Mouse (Mus musculus) neural tube, embryonic 11.5 days (tissue): Measurements from ENCODE around the gene Mettl16. TPM values are rescaled to one million over a fixed set of nuclear protein-coding genes. Genes with fewer than 3 reads are reported as not detected.
A peak's percentile ranks its signal among the peaks of the same experiment; 100 is the strongest.

Experiments used
- ATAC-seq: fragments of 200-750 bp; cut with Nextera tagmentation; 2 replicates; pipeline ENCODE4 v1.8.0; 2017; ENCODE audit warnings: moderate number of reproducible peaks, mild to moderate bottlenecking, moderate TSS enrichment, moderate library complexity; ENCODE audit not compliant: insufficient read depth, low FRiP score, low TSS enrichment
- DNase-seq: peaks from one replicate; pipeline ENCODE4 v3.0.0-alpha.2; 2015; ENCODE audit warnings: low spot score
- H3K27ac ChIP-seq: fragments of 300-500 bp; sonication (generic); 2 replicates; pipeline ENCODE4 v1.5.1; 2014; ENCODE audit warnings: low read depth, mild to moderate bottlenecking, low read length
- H3K27me3 ChIP-seq: fragments of 300-500 bp; sonication (generic); 2 replicates; pipeline ENCODE4 v1.6.1; 2014; ENCODE audit warnings: mild to moderate bottlenecking, low read length, mixed read lengths; ENCODE audit not compliant: control insufficient read depth, insufficient read depth
- H3K36me3 ChIP-seq: fragments of 300-500 bp; sonication (generic); 2 replicates; pipeline ENCODE4 v1.6.1; 2014; ENCODE audit warnings: mild to moderate bottlenecking, low read length, moderate library complexity, mixed read lengths; ENCODE audit not compliant: control insufficient read depth, insufficient read depth
- H3K4me1 ChIP-seq: fragments of 300-500 bp; sonication (generic); 2 replicates; pipeline ENCODE4 v1.6.1; 2014; ENCODE audit warnings: low read length, mixed read lengths; ENCODE audit not compliant: control insufficient read depth, insufficient read depth
- H3K4me2 ChIP-seq: fragments of 300-500 bp; sonication (generic); 2 replicates; pipeline ENCODE4 v1.6.1; 2014; ENCODE audit warnings: low read depth, mild to moderate bottlenecking, moderate library complexity
- H3K4me3 ChIP-seq: fragments of 300-500 bp; sonication (generic); 2 replicates; pipeline ENCODE4 v1.5.1; 2014; ENCODE audit warnings: low read depth, low read length
- H3K9ac ChIP-seq: fragments of 300-500 bp; sonication (generic); 2 replicates; pipeline ENCODE4 v1.6.1; 2014; ENCODE audit warnings: mild to moderate bottlenecking, low read length
- H3K9me3 ChIP-seq: fragments of 300-500 bp; sonication (generic); 2 replicates; pipeline ENCODE4 v1.6.1; 2016; ENCODE audit warnings: low read length; ENCODE audit not compliant: control insufficient read depth
- WGBS: fragments of 180-500 bp; shearing (Covaris S2); extraction: QIAGEN DNeasy Blood & Tissue Kit; methylation state at CpG from one replicate; pipeline ENCODE4 v1.1.7; 2014; 5-methylcytosine and 5-hydroxymethylcytosine counted together
- polyA plus RNA-seq: library from polyadenylated mRNA; unstranded; fragments of >200 nt; fragmentation: Nextera tagmentation; extraction: Ambion mirVana; gene quantifications from 2 replicates; pipeline ENCODE4 v1.2.1, GENCODE M21; 2014

Mettl16 gene
- polyA plus RNA-seq, 1 experiment from 2014 or later, result 47.6 TPM

DNA sequence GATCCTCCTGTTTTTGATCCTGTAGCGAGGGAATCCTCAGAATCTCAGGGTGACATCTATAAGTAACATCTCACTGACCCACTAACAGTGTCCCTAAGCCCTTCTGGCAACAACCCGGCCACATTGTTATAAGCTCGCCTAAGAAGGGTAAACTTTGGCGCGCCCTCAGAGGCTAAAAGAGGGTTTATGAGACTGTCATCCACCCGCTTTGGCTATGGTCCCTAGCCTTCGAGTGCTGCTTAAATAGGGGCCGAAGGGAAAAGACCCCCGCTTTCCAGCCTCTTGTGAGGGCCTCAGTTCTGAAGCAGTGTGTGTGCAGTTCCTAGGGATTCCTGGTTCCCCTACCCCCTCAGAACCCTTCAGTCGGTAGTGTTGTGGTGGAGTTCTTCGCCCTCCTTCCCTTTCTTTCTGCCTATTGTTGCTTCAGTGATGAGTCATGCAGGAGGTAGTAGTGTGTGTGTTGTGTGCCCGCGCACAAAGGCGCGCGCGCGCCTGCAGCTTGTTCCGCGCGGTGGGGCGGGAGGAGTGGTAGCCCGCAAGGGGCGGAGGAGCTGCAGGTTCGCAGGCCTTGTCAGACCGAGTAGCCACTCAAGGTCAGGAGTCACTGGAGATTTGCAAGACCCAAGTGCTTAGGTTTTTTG is 62.0 kb downstream of the Mettl16 start:
- Histone ChIP-seq H3K27me3 (no peaks in the 10 kb centered on the region), H3K4me3 (peak overlapping the region; percentile 63), H3K9me3 (no peaks in the 10 kb centered on the region), H3K9ac (peak overlapping the region; percentile 33), H3K36me3 (no peaks in the 10 kb centered on the region), H3K4me2 (peak overlapping the region; percentile 91), H3K27ac (peak overlapping the region; percentile 89; the same call in 1 of the 2 replicates), H3K4me1 (peaks cover 20% of the 10 kb centered on the region)
- ATAC-seq, result no peak
- peak; percentile 69 for DNase-seq
- WGBS, result 1% methylated on average over 26 of the region's 26 CpGs

DNA sequence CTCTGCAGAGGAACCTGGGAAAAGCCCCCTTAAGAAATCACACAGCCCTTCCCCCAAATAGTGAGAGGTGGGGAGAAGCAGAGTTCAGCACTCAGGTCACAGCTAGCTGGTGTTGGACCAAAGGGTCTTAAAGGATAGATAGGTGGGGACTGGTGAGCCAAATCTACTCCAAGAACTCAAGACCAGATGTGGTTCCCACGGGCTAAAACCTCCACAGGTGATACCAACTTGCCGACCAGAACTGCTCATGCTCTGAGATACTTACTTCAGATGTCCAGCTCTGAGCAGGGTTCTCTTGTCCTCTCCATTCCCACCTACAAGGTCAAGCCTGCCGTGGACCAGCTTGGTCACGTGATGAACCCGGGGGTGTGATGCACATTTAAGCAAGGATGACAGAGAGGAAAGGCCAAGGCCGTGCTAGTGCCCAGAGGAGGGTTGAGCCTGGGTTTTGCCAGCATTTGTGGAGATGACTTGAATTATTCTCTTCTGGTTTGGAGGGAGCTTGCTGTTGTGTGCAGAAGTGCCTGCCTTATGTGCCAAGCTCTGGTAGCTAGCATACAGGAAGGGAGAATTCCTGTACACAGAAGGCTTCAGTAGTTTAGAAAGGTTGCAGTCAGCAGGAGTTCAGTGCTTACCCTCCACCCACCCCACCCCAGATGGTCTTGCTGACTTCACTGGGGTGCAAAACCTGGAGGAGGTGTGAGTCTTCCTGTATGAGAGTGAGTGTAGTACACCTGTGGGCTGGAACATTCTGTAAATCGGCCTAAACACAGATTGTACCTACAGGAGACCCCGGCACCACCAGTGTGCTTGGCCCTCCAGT is 63.1 kb downstream of the Mettl16 start:
- H3K4me3 ChIP-seq, result no peak overlapping the region
- H3K9me3 ChIP-seq, result no peaks in the 10 kb centered on the region
- DNase-seq, result no peak
- H3K4me1 ChIP-seq, result peaks cover 21% of the 10 kb centered on the region
- H3K27ac ChIP-seq, result no peak overlapping the region
- H3K27me3 ChIP-seq, result no peaks in the 10 kb centered on the region
- no peaks in the 10 kb centered on the region for H3K36me3 ChIP-seq
- no peak overlapping the region for H3K9ac ChIP-seq
- WGBS, result 82% methylated on average over 8 of the region's 8 CpGs
- no peak for ATAC-seq
- peak overlapping the region; percentile 91; the same call in 1 of the 2 replicates for H3K4me2 ChIP-seq

DNA sequence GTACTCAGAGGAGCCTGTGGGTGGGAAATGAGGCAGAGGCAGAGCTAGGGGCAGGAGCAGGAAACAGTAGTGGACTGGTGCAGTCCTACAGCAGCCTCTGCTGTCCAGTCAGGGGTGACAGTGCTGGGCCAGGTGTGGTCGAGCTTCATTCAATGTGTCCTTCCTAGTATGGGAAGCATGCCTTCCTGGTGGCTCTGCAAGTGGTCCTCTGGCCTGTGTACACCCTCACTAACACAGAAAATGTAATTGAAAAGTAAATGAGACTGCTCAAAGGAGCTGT is 63.7 kb downstream of the Mettl16 start:
- Histone ChIP-seq H3K36me3 (no peaks in the 10 kb centered on the region), H3K9me3 (no peaks in the 10 kb centered on the region), H3K4me3 (no peak overlapping the region), H3K9ac (no peak overlapping the region), H3K27ac (no peak overlapping the region), H3K27me3 (no peaks in the 10 kb centered on the region), H3K4me2 (no peak overlapping the region), H3K4me1 (peaks cover 21% of the 10 kb centered on the region)
- 89% methylated on average over 1 of the region's 1 CpGs for WGBS
- ATAC-seq (no peak), DNase-seq (no peak)

DNA sequence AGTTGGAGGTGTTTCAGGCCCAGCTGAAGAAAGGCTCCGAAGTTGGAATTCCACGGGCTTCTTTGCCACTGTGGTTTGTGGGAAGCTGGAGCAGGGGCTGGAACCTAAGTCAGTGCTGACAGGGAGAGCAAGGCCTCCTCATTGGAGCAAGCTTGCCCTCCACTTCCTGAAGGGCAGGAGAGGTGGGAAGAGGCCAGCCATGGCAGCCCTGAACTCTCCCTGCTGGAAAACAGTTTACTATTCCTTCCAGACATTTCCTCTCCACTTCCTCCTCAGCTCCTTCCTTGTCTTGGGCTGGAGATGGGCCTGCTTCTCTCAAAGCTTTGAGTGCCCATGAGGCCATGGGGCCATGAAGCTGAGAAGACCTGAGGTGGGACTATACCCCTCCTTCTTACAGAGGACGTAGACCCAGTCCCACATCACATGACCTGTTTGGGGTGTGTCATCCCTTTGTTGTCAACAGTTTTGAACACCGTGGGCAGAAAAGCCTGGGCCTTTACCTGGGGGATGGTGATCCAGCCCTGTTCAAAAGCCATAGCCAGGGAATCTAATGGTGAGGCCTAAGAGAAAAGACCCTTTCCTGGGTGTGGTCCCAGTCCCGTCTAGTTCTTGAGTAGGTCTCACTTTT is 64.1 kb downstream of the Mettl16 start:
- Histone ChIP-seq H3K9me3 (no peaks in the 10 kb centered on the region), H3K27ac (no peak overlapping the region), H3K4me2 (no peak overlapping the region), H3K9ac (no peak overlapping the region; the same call in 1 of the 2 replicates), H3K36me3 (no peaks in the 10 kb centered on the region), H3K4me1 (peaks cover 19% of the 10 kb centered on the region), H3K27me3 (no peaks in the 10 kb centered on the region), H3K4me3 (no peak overlapping the region)
- ATAC-seq (no peak), DNase-seq (peak; percentile 8)
- 65% methylated on average over 5 of the region's 5 CpGs for WGBS

DNA sequence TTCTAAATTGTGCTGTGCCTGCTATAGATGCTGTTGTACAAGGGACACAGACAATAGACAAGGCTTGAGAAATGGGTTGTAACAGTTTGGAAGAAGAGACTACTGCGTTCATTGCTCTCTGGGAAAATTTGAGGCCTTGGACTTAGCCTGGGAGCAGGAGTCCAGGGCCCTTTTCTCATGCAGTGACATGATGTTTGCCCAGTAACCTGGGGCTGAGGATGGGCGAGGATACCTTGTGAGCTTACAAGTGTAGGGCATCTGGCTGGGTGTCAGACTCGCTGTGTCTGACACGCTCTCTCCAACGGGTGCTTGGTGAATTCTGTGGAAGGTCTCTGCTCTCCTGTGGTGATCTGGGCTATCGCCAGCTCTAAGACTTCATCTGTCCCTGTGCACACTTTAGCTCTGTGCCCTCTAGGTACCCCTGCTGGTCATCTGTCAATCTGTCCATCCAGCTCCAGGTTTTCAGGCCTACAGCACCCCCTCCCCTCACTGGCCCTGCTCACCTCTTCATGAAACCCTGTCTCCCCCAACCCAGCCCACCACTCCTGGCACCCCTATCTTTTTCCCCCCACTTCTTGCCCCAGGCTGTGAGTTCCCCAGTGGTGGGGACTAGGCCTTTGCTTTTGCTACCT is 65.1 kb downstream of the Mettl16 start:
- no peak overlapping the region for H3K4me3 ChIP-seq
- 90% methylated on average over 6 of the region's 6 CpGs for WGBS
- H3K9ac ChIP-seq, result no peak overlapping the region

DNA sequence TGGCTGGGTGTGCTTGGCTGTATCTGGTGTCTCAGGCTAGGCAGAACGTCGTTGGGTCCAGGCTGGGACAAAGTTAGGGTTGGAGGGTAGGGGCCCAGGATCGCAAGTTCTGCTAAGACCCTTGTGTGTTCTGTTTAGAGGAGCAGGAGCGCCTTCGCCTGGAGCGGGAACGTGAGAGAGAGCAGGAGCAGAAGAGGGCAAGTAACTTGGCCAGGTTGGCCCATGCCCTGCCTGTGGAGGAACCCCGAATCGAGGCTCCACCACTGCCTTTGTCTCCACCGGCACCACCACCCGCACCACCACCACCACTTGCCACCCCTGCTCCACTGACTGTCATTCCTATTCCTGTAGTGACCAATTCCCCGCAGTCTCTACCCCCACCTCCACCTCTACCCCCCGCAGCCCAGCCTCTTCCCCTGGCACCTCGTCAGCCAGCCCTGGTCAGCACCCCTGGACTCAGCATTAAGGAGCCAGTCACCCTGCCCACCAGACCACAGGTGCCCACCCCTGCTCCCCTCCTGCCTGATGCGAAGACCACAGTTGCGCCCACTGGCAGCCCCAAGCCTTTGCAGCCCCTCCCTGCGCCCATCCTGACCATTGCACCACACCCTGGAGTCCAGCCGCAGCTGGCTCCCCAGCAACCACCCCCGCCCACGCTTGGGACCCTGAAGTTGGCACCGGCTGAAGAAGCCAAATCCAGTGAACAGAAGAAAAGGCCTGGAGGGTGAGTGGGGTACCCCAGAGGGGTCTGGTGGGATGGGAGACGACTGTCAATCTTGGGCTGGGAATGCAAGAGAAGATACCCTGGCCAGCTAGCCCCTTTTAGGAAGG is 65.8 kb downstream of the Mettl16 start:
- Histone ChIP-seq H3K4me3 (no peak overlapping the region), H3K27me3 (no peaks in the 10 kb centered on the region), H3K9ac (no peak overlapping the region)

More for the DNA sequence above, 65.1 kb downstream of the Mettl16 start:
- Histone ChIP-seq H3K27me3 (no peaks in the 10 kb centered on the region), H3K4me1 (peaks cover 19% of the 10 kb centered on the region), H3K9me3 (no peaks in the 10 kb centered on the region), H3K36me3 (no peaks in the 10 kb centered on the region), H3K4me2 (no peak overlapping the region), H3K27ac (no peak overlapping the region)
- ATAC-seq (no peak), DNase-seq (no peak)

DNA sequence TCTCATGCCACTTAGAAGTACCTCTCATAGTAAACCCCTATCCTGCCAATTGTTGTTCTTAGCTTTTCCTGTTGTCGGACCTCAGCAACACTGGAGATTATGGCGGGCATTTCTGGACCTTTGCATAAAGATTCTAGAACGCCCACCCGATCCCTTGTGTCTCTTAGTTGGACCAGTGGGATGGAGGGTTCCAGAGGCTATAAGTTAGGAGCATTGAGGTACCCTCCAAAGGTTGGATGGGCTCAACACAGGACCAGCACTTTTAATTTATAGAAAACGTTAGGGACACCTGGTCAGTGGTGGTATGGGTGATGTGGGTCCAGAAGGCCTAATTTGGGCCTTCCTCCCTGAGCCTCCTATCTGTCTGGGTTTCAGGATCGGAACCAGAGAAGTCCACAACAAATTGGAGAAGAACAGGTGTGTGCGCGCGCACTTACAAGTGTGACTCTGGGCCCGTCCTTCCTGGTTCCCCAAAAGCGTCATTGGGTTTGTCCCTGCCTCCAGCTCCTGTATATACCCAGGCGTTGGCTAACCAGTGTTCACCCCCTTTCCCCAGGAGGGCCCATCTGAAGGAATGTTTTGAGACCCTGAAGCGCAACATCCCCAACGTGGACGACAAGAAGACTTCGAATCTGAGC is 66.5 kb downstream of the Mettl16 start:
- Histone ChIP-seq H3K4me1 (peaks cover 19% of the 10 kb centered on the region), H3K27me3 (no peaks in the 10 kb centered on the region), H3K27ac (peak overlapping the region; percentile 85), H3K4me3 (peak overlapping the region; percentile 54), H3K36me3 (no peaks in the 10 kb centered on the region), H3K9ac (peak overlapping the region; percentile 59), H3K9me3 (no peaks in the 10 kb centered on the region), H3K4me2 (peak overlapping the region; percentile 85)
- peak; percentile 7 for DNase-seq
- no peak for ATAC-seq
- WGBS, result 45% methylated on average over 16 of the region's 16 CpGs

More for the DNA sequence above, 65.8 kb downstream of the Mettl16 start:
- 93% methylated on average over 22 of the region's 22 CpGs for WGBS
- ATAC-seq (no peak), DNase-seq (peak; percentile 6)
- no peaks in the 10 kb centered on the region for H3K36me3 ChIP-seq
- H3K27ac ChIP-seq, result no peak overlapping the region
- no peak overlapping the region for H3K4me2 ChIP-seq
- peaks cover 19% of the 10 kb centered on the region for H3K4me1 ChIP-seq
- H3K9me3 ChIP-seq, result no peaks in the 10 kb centered on the region
